9 mouse cellular contexts compared by ENCODE assay signal in the genomic region with DNA sequence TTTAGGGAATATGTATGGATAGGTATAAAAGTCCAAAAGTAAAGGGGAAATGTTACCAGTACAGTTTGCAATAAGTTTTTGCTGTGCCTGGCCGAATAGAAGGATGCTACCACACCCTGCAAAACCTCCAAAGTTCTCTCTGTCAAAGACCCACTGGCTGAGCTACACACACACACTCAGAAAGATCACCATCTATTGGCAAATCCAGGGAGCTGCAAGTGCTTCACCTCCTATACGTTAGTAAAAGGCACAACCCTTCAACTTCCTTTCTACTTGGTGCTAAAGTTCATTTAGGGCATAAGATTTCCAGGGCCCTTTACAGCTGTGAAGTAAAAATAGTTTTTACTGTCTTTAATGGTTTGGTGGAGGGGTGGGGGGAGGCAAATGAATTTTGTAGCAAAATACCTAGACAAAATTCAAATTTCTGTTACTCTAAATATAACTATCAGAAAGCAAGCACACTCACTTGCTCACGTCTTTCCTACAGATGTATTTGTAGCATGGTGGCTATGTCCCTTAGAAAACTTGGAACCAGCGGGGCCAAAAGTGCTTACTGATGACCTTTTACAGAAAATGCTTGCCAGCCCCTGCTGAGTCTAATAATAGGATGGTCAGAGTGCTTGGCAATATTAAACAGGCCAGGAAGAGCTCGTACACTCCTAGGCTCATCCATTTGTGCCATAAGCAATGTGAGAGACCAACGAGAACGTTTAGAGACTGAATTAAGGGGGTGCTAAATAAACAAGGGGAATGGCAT. TPM values are rescaled to one million over a fixed set of nuclear protein-coding genes. Genes with fewer than 3 reads are reported as not detected.
DNase-seq lines count a peak whose midpoint lies in the region; ATAC-seq lines count a peak whose summit lies in the region.
"Had no signal": no experiment of that assay in that cellular context is flagged by ENCODE, and none has a peak within 500 bp of the region (broad histone marks: within the 10 kb centered on the region; RNA-seq: fewer than 3 reads in every experiment).

No protein-coding gene starts in this region.

- no peaks in the 10 kb centered on the region for H3K36me3 ChIP-seq in midbrain, embryonic 11.5 days (ENCODE audit: control insufficient read depth, insufficient read depth, low read length)
- no peaks in the 10 kb centered on the region for H3K36me3 ChIP-seq in midbrain, embryonic 16.5 days (ENCODE audit: control insufficient read depth, insufficient read depth, low read length)
- no peaks in the 10 kb centered on the region for H3K36me3 ChIP-seq in intestine, embryonic 16.5 days (ENCODE audit: control insufficient read depth, insufficient read depth, low read length)

- peak; percentile 29 to 33 for DNase-seq in cerebellum, postnatal 14 days
- no peak for DNase-seq in cerebellum, adult 9-10 months
- peak; percentile 84 for DNase-seq in midbrain, embryonic 11.5 days (ENCODE audit: low spot score, missing footprints)
- peak; percentile 52 for DNase-seq in thymus, postnatal 25 days
- no peak for DNase-seq in right cerebral cortex, postnatal 36 days (ENCODE audit: low spot score in 2 of 2)
- no peak for DNase-seq in T-cell, adult 2 months (ENCODE audit: low spot score)

- no peaks in the 10 kb centered on the region for H3K9me3 ChIP-seq in midbrain, embryonic 11.5 days (ENCODE audit: control insufficient read depth, low read length)
- H3K9me3 ChIP-seq in midbrain, embryonic 16.5 days (replicated peaks; ENCODE audit: control insufficient read depth, low read length, poor library complexity, severe bottlenecking), result no peaks in the 10 kb centered on the region
- no peaks in the 10 kb centered on the region for H3K9me3 ChIP-seq in intestine, embryonic 16.5 days (ENCODE audit: control insufficient read depth, low read length)

- no peak overlapping the region for H3K27ac ChIP-seq in midbrain, embryonic 11.5 days (ENCODE audit: low read depth, low read length)
- no peak overlapping the region for H3K27ac ChIP-seq in midbrain, embryonic 16.5 days (ENCODE audit: low read length)
- H3K27ac ChIP-seq in intestine, embryonic 16.5 days (ENCODE audit: low read length), result peak overlapping the region; percentile 41; the same call in 1 of the 2 replicates

- 68% methylated on average over 7 of the region's 7 CpGs for WGBS in midbrain, embryonic 11.5 days
- WGBS in midbrain, embryonic 16.5 days, result 64% methylated on average over 7 of the region's 7 CpGs
- WGBS in intestine, embryonic 16.5 days, result 56% methylated on average over 7 of the region's 7 CpGs

- no peaks in the 10 kb centered on the region for H3K27me3 ChIP-seq in midbrain, embryonic 11.5 days (ENCODE audit: control insufficient read depth, insufficient read depth, low read length)
- H3K27me3 ChIP-seq in midbrain, embryonic 16.5 days (ENCODE audit: control insufficient read depth, insufficient read depth, low read depth, low read length), result no peaks in the 10 kb centered on the region
- H3K27me3 ChIP-seq in intestine, embryonic 16.5 days (replicated peaks; ENCODE audit: control insufficient read depth, insufficient read depth, low read length), result no peaks in the 10 kb centered on the region

- no peak for ATAC-seq in midbrain, embryonic 11.5 days (ENCODE audit: low FRiP score)
- no peak for ATAC-seq in midbrain, embryonic 16.5 days
- no peak for ATAC-seq in intestine, embryonic 16.5 days

- peaks cover 3% of the 10 kb centered on the region; the same call in 1 of the 2 replicates for H3K4me1 ChIP-seq in midbrain, embryonic 11.5 days (ENCODE audit: control insufficient read depth, insufficient read depth, low read length)
- peaks cover 16% of the 10 kb centered on the region for H3K4me1 ChIP-seq in midbrain, embryonic 16.5 days (ENCODE audit: control insufficient read depth, insufficient read depth, low read length)
- peaks cover 15% of the 10 kb centered on the region for H3K4me1 ChIP-seq in intestine, embryonic 16.5 days (ENCODE audit: control insufficient read depth, insufficient read depth, low read length)

- no peak overlapping the region for H3K4me2 ChIP-seq in midbrain, embryonic 11.5 days
- H3K4me2 ChIP-seq in midbrain, embryonic 16.5 days (ENCODE audit: low read length), result no peak overlapping the region
- no peak overlapping the region for H3K4me2 ChIP-seq in intestine, embryonic 16.5 days (ENCODE audit: low read depth, low read length)

- no peak overlapping the region for H3K9ac ChIP-seq in midbrain, embryonic 11.5 days (ENCODE audit: low read length)
- no peak overlapping the region for H3K9ac ChIP-seq in midbrain, embryonic 16.5 days (ENCODE audit: low read depth, low read length)
- H3K9ac ChIP-seq in intestine, embryonic 16.5 days (ENCODE audit: low read depth, low read length), result no peak overlapping the region

- H3K4me3 ChIP-seq in midbrain, embryonic 11.5 days (ENCODE audit: low read depth, low read length), result no peak overlapping the region
- H3K4me3 ChIP-seq in midbrain, embryonic 16.5 days (ENCODE audit: low read depth, low read length), result no peak overlapping the region
- no peak overlapping the region for H3K4me3 ChIP-seq in intestine, embryonic 16.5 days (ENCODE audit: low read length)

RNA-seq across cellular contexts. Expression of a gene that starts 2.4 kb away (rescaled TPM):
- polyA plus RNA-seq in midbrain, embryonic 11.5 days (2014; fragmentation: Nextera tagmentation; extraction: Ambion mirVana), result 36.1 and 40.2 TPM in 2 replicates
- polyA plus RNA-seq in midbrain, embryonic 16.5 days (2015; fragmentation: Nextera tagmentation; extraction: Ambion mirVana), result 15.0 and 17.0 TPM in 2 replicates
- 70.8 and 72.0 TPM in 2 replicates for polyA plus RNA-seq in intestine, embryonic 16.5 days (2015; fragmentation: Nextera tagmentation; extraction: Ambion mirVana)

RNA-seq across cellular contexts. Expression of a gene that starts 52.9 kb away (rescaled TPM):
- 0.12 and 0.15 TPM in 2 replicates for polyA plus RNA-seq in midbrain, embryonic 11.5 days (2014; fragmentation: Nextera tagmentation; extraction: Ambion mirVana)
- polyA plus RNA-seq in midbrain, embryonic 16.5 days (2015; fragmentation: Nextera tagmentation; extraction: Ambion mirVana), result 0.39 and 0.48 TPM in 2 replicates
- polyA plus RNA-seq in intestine, embryonic 16.5 days (2015; fragmentation: Nextera tagmentation; extraction: Ambion mirVana), result 0.34 and 0.36 TPM in 2 replicates

RNA-seq across cellular contexts. Expression of a gene that starts 53.5 kb away (rescaled TPM):
- not detected in 2 replicates for polyA plus RNA-seq in midbrain, embryonic 11.5 days (2014; fragmentation: Nextera tagmentation; extraction: Ambion mirVana)
- polyA plus RNA-seq in midbrain, embryonic 16.5 days (2015; fragmentation: Nextera tagmentation; extraction: Ambion mirVana), result not detected in 2 replicates
- polyA plus RNA-seq in intestine, embryonic 16.5 days (2015; fragmentation: Nextera tagmentation; extraction: Ambion mirVana), result not detected in 2 replicates
- polyA plus RNA-seq: neural tube, embryonic 14.5 days had no signal

Comparison
In these comparisons a context has a peak if more than half of its experiments do, and no peak if none do; other contexts are left out.
1. DNase-seq: peak in cerebellum, postnatal 14 days (2 of 2), midbrain, embryonic 11.5 days (single experiment) and thymus, postnatal 25 days (single experiment); none in cerebellum, adult 9-10 months (single experiment), right cerebral cortex, postnatal 36 days (0 of 2) and T-cell, adult 2 months (single experiment).